Mouse (Mus musculus) hematopoietic multipotent progenitor cell, adult 10-12 weeks (in vitro differentiated cells): ENCODE data around the gene Zcchc2. TPM values are rescaled to one million over a fixed set of nuclear protein-coding genes. Genes with fewer than 3 reads are reported as not detected.

Experiments
- polyA plus RNA-seq: library from polyadenylated mRNA; stranded (reverse); fragments of >175 nt; gene quantifications from 2 replicates; pipeline ENCODE4 v1.2.3, GENCODE M21; 2012; ENCODE audit warnings: low replicate concordance

Zcchc2 gene
- polyA plus RNA-seq, result 16.0 and 20.0 TPM in 2 replicates

GRCm38 (mm10) chr1:105990138-105990821 lies at the start of gene Zcchc2:
Gene Zcchc2 (plus strand): TSS chr1:105990406.

Other genes starting within 250 kb of the Zcchc2 start
- 1.6 and 2.1 TPM in 2 replicates for gene Tnfrsf11a, start 209.7 kb upstream of the Zcchc2 start, polyA plus RNA-seq
- gene Phlpp1, start 181.3 kb downstream of the Zcchc2 start, polyA plus RNA-seq, result 4.3 and 8.7 TPM in 2 replicates